Mouse (Mus musculus) erythroblast, adult 5-6 weeks (primary cell): ENCODE measurements around the gene Ints3. TPM values are rescaled to one million over a fixed set of nuclear protein-coding genes. Genes with fewer than 3 reads are reported as not detected.
"Not testable (repeated sequence)": the region's sequence is repeated elsewhere in the genome, so short reads cannot be mapped to it uniquely, and the experiment has no call there.

Experiments used
- ATAC-seq: replicated peaks from 2 replicates; pipeline ENCODE4 v1.8.0; 2016; ENCODE audit warnings: moderate number of reproducible peaks, mild to moderate bottlenecking, moderate TSS enrichment, inconsistent platforms; ENCODE audit not compliant: poor library complexity, low FRiP score, severe bottlenecking
- total RNA-seq, 2 experiments: library from RNA; stranded (forward) in 1 of 2; stranded (reverse) in 1 of 2; fragments of 150-400 nt in 1 of 2; fragments of 200-764, 138-1000 nt in 1 of 2; gene quantifications; 2 replicates each; pipeline versions ENCODE4 v1.2.3 to v1.2.4; 2015 to 2017; ENCODE audit warnings: low replicate concordance in 2 of 2

Ints3 gene
- total RNA-seq, 2 experiments from 2014 or later = 5.1 to 6.0 TPM

- no peak for ATAC-seq
Observed at GRCm38 (mm10) chr3:90369041-90369440, 64.4 kb downstream of the Ints3 start.

DNA sequence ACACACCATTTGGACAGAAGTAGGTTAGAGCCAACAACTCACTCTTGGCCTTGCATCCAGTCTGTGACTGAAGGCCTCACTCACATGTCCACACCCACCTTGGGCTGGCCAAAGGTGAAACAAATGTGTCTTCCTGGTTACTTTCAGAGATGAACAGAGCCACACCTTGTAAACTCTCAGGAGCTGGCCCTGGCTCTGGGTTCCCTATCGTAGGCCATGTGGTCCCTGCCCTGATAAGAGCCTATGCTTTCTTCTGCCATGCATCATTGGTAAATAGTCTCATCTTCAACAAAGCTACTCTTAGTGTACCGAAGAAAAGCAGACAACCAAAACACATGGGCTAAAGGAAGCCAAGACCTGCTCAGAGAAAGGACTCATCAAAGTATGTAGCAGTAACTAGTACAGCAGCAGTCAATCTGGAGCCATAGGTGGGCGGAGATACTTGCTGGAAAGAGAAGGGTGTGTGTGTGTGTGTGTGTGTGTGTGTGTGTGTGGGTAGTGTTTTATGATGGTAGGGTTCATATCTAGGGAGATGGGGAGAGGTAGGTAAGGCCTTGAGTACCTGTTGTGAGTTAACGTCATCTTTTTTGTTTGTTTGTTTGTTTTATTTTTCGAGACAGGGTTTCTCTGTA lies 66.3 kb downstream of the Ints3 start:
- ATAC-seq = no peak

DNA sequence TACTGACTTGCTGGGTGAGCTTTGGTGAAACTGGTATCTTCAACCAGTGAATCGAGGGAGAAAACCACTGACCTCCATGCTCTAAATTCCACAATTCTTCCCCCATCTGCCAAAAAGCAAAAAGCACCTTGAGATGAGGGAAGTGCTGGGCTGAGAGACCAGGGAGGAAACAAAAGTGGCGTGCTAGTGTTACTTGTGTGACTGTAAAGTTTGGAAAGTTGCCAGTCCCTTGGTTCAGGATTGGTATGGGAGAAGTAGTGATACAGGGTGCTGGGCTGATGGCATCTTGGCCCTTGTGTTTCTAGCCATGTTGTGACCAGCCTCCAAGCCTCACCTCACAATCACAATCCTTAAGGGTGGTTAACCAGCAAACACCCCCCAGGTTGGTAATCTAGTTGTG lies 71.1 kb downstream of the Ints3 start:
- ATAC-seq = no peak

GRCm38 (mm10) chr3:90361476-90361875 lies 71.9 kb downstream of the Ints3 start:
- ATAC-seq = no peak

- no peak for ATAC-seq
Observed at GRCm38 (mm10) chr3:90359230-90359629, 74.2 kb downstream of the Ints3 start.

DNA sequence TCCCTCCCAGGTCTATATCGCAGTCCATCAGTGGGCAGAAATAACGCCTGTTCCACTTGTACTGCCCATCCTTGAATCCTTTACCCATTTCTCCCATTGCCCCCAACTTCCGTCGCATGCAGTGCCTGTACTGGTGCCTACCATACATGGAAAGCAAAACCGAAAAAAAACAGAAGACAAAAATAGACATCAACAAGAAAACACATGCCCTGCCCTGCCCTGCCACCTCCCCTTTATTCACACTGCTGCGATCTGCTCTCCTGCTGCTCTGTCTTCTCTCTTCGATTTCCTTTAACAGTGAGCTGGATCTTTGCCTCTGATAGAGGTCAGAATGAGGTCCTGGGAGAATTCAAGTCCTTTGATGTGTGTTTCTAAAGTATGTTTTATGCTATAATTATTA lies 75.5 kb downstream of the Ints3 start:
- no peak for ATAC-seq

- ATAC-seq = no peak
Observed at GRCm38 (mm10) chr3:90347847-90348246, 85.6 kb downstream of the Ints3 start.

GRCm38 (mm10) chr3:90342853-90343252 lies 90.6 kb downstream of the Ints3 start:
- not testable (repeated sequence) for ATAC-seq

Other genes starting within 250 kb of the Ints3 start
- 686 and 1,022 TPM in 2 replicates for gene Rps27, start 220.0 kb downstream of the Ints3 start, total RNA-seq (2015; ENCODE audit: low replicate concordance)
- 662 and 738 TPM in 2 replicates for gene Rps27, start 220.0 kb downstream of the Ints3 start, total RNA-seq (2017; ENCODE audit: low replicate concordance)
- 0.77 and 1.5 TPM in 2 replicates for gene Rab13, start 219.9 kb downstream of the Ints3 start, total RNA-seq (2015; ENCODE audit: low replicate concordance)
- gene Rab13, start 219.9 kb downstream of the Ints3 start, total RNA-seq (2017; ENCODE audit: low replicate concordance) = 0.84 TPM in 1 of 2 replicates, not detected in the other
- 23.8 and 26.5 TPM in 2 replicates for gene Jtb, start 202.0 kb downstream of the Ints3 start, total RNA-seq (2015; ENCODE audit: low replicate concordance)
- 7.3 and 8.9 TPM in 2 replicates for gene Jtb, start 202.0 kb downstream of the Ints3 start, total RNA-seq (2017; ENCODE audit: low replicate concordance)
- gene Creb3l4, start 190.1 kb downstream of the Ints3 start, total RNA-seq (2015; ENCODE audit: low replicate concordance) = not detected in 2 replicates
- gene Creb3l4, start 190.1 kb downstream of the Ints3 start, total RNA-seq (2017; ENCODE audit: low replicate concordance) = not detected in 2 replicates
- gene Slc39a1, start 185.4 kb downstream of the Ints3 start, total RNA-seq (2015; ENCODE audit: low replicate concordance) = 2.5 and 10.6 TPM in 2 replicates
- gene Slc39a1, start 185.4 kb downstream of the Ints3 start, total RNA-seq (2017; ENCODE audit: low replicate concordance) = 8.7 and 9.5 TPM in 2 replicates
- 14.2 and 17.5 TPM in 2 replicates for gene Crtc2, start 179.5 kb downstream of the Ints3 start, total RNA-seq (2015; ENCODE audit: low replicate concordance)
- gene Crtc2, start 179.5 kb downstream of the Ints3 start, total RNA-seq (2017; ENCODE audit: low replicate concordance) = 2.4 and 4.4 TPM in 2 replicates
- 2.9 and 18.4 TPM in 2 replicates for gene Dennd4b, start 168.4 kb downstream of the Ints3 start, total RNA-seq (2015; ENCODE audit: low replicate concordance)
- 4.5 and 6.1 TPM in 2 replicates for gene Dennd4b, start 168.4 kb downstream of the Ints3 start, total RNA-seq (2017; ENCODE audit: low replicate concordance)
- gene Gatad2b, start 140.4 kb downstream of the Ints3 start, total RNA-seq (2015; ENCODE audit: low replicate concordance) = 51.0 and 65.5 TPM in 2 replicates
- gene Gatad2b, start 140.4 kb downstream of the Ints3 start, total RNA-seq (2017; ENCODE audit: low replicate concordance) = 41.8 and 47.2 TPM in 2 replicates
- gene Slc27a3, start 43.7 kb downstream of the Ints3 start, total RNA-seq (2015; ENCODE audit: low replicate concordance) = not detected in 2 replicates
- 0.68 TPM in 1 of 2 replicates, not detected in the other for gene Slc27a3, start 43.7 kb downstream of the Ints3 start, total RNA-seq (2017; ENCODE audit: low replicate concordance)
- gene Npr1, start 32.2 kb upstream of the Ints3 start, total RNA-seq (2015; ENCODE audit: low replicate concordance) = not detected in 2 replicates
- gene Npr1, start 32.2 kb upstream of the Ints3 start, total RNA-seq (2017; ENCODE audit: low replicate concordance) = 0.84 TPM in 1 of 2 replicates, not detected in the other
- gene Ilf2, start 42.5 kb upstream of the Ints3 start, total RNA-seq (2015; ENCODE audit: low replicate concordance) = 25.9 and 29.9 TPM in 2 replicates
- gene Ilf2, start 42.5 kb upstream of the Ints3 start, total RNA-seq (2017; ENCODE audit: low replicate concordance) = 37.6 and 44.0 TPM in 2 replicates
- gene Snapin, start 57.4 kb upstream of the Ints3 start, total RNA-seq (2015; ENCODE audit: low replicate concordance) = 6.3 and 11.5 TPM in 2 replicates
- 10.7 and 13.4 TPM in 2 replicates for gene Snapin, start 57.4 kb upstream of the Ints3 start, total RNA-seq (2017; ENCODE audit: low replicate concordance)
- gene Chtop, start 75.9 kb upstream of the Ints3 start, total RNA-seq (2015; ENCODE audit: low replicate concordance) = 33.0 and 49.1 TPM in 2 replicates
- 37.8 and 45.3 TPM in 2 replicates for gene Chtop, start 75.9 kb upstream of the Ints3 start, total RNA-seq (2017; ENCODE audit: low replicate concordance)
- 41.3 and 51.2 TPM in 2 replicates for gene S100a1, start 80.8 kb upstream of the Ints3 start, total RNA-seq (2015; ENCODE audit: low replicate concordance)
- gene S100a1, start 80.8 kb upstream of the Ints3 start, total RNA-seq (2017; ENCODE audit: low replicate concordance) = 15.3 and 28.6 TPM in 2 replicates
- 1.9 and 18.0 TPM in 2 replicates for gene S100a13, start 80.8 kb upstream of the Ints3 start, total RNA-seq (2015; ENCODE audit: low replicate concordance)
- 22.4 and 31.6 TPM in 2 replicates for gene S100a13, start 80.8 kb upstream of the Ints3 start, total RNA-seq (2017; ENCODE audit: low replicate concordance)
- gene S100a14, start 93.2 kb upstream of the Ints3 start, total RNA-seq (2015; ENCODE audit: low replicate concordance) = not detected in 2 replicates
- not detected in 2 replicates for gene S100a14, start 93.2 kb upstream of the Ints3 start, total RNA-seq (2017; ENCODE audit: low replicate concordance)
- gene S100a16, start 103.6 kb upstream of the Ints3 start, total RNA-seq (2015; ENCODE audit: low replicate concordance) = not detected in 2 replicates
- gene S100a16, start 103.6 kb upstream of the Ints3 start, total RNA-seq (2017; ENCODE audit: low replicate concordance) = not detected in 2 replicates
- 2.5 TPM in 1 of 2 replicates, not detected in the other for gene S100a3, start 127.0 kb upstream of the Ints3 start, total RNA-seq (2015; ENCODE audit: low replicate concordance)
- not detected in 2 replicates for gene S100a3, start 127.0 kb upstream of the Ints3 start, total RNA-seq (2017; ENCODE audit: low replicate concordance)
- gene S100a2, start 156.6 kb upstream of the Ints3 start, total RNA-seq (2015; ENCODE audit: low replicate concordance) = not detected in 2 replicates
- not detected in 2 replicates for gene S100a2, start 156.6 kb upstream of the Ints3 start, total RNA-seq (2017; ENCODE audit: low replicate concordance)
- gene Gm42674, start 168.3 kb upstream of the Ints3 start, total RNA-seq (2015; ENCODE audit: low replicate concordance) = not detected in 2 replicates
- not detected in 2 replicates for gene Gm42674, start 168.3 kb upstream of the Ints3 start, total RNA-seq (2017; ENCODE audit: low replicate concordance)
- 64.0 and 136 TPM in 2 replicates for gene S100a4, start 170.1 kb upstream of the Ints3 start, total RNA-seq (2015; ENCODE audit: low replicate concordance)
- 89.5 and 104 TPM in 2 replicates for gene S100a4, start 170.1 kb upstream of the Ints3 start, total RNA-seq (2017; ENCODE audit: low replicate concordance)
- not detected in 2 replicates for gene S100a5, start 174.9 kb upstream of the Ints3 start, total RNA-seq (2015; ENCODE audit: low replicate concordance)
- gene S100a5, start 174.9 kb upstream of the Ints3 start, total RNA-seq (2017; ENCODE audit: low replicate concordance) = not detected in 2 replicates
- gene S100a6, start 179.3 kb upstream of the Ints3 start, total RNA-seq (2015; ENCODE audit: low replicate concordance) = 246 and 247 TPM in 2 replicates
- 99.2 and 118 TPM in 2 replicates for gene S100a6, start 179.3 kb upstream of the Ints3 start, total RNA-seq (2017; ENCODE audit: low replicate concordance)
- gene S100a7a, start 220.4 kb upstream of the Ints3 start, total RNA-seq (2015; ENCODE audit: low replicate concordance) = not detected in 2 replicates
- not detected in 2 replicates for gene S100a7a, start 220.4 kb upstream of the Ints3 start, total RNA-seq (2017; ENCODE audit: low replicate concordance)
- 9,516 and 10,353 TPM in 2 replicates for gene S100a8, start 235.4 kb upstream of the Ints3 start, total RNA-seq (2015; ENCODE audit: low replicate concordance)
- gene S100a8, start 235.4 kb upstream of the Ints3 start, total RNA-seq (2017; ENCODE audit: low replicate concordance) = 5,136 and 5,692 TPM in 2 replicates